Mouse (Mus musculus) neural tube, embryonic 13.5 days (tissue): ENCODE results near the gene Met. TPM values are rescaled to one million over a fixed set of nuclear protein-coding genes. Genes with fewer than 3 reads are reported as not detected.
A peak's percentile ranks its signal among the peaks of the same experiment; 100 is the strongest.

ENCODE experiments used
- ATAC-seq: fragments of 200-750 bp; cut with Nextera tagmentation; 2 replicates; pipeline ENCODE4 v1.8.0; 2017; ENCODE audit warnings: low read depth, mild to moderate bottlenecking, moderate TSS enrichment, moderate library complexity
- H3K27ac ChIP-seq: fragments of 300-500 bp; sonication (generic); replicated peaks from 2 replicates; pipeline ENCODE4 v1.5.1; 2015; ENCODE audit warnings: moderate library complexity, mild to moderate bottlenecking, inconsistent platforms
- H3K27me3 ChIP-seq: fragments of 300-500 bp; sonication (generic); 2 replicates; pipeline ENCODE4 v1.6.1; 2015; ENCODE audit warnings: mild to moderate bottlenecking, inconsistent platforms
- H3K36me3 ChIP-seq: fragments of 300-500 bp; sonication (generic); 2 replicates; pipeline ENCODE4 v1.6.1; 2015; ENCODE audit warnings: mild to moderate bottlenecking, inconsistent platforms
- H3K4me1 ChIP-seq: fragments of 300-500 bp; sonication (generic); replicated peaks from 2 replicates; pipeline ENCODE4 v1.6.1; 2015; ENCODE audit warnings: inconsistent platforms
- H3K4me2 ChIP-seq: fragments of 300-500 bp; sonication (generic); 2 replicates; pipeline ENCODE4 v1.6.1; 2015; ENCODE audit warnings: inconsistent platforms, mild to moderate bottlenecking, moderate library complexity
- H3K4me3 ChIP-seq: fragments of 300-500 bp; sonication (generic); 2 replicates; pipeline ENCODE4 v1.5.1; 2015; ENCODE audit warnings: mild to moderate bottlenecking, inconsistent platforms
- H3K9ac ChIP-seq: fragments of 300-500 bp; sonication (generic); 2 replicates; pipeline ENCODE4 v1.6.1; 2015; ENCODE audit warnings: moderate library complexity, mild to moderate bottlenecking, inconsistent platforms
- H3K9me3 ChIP-seq: fragments of 300-500 bp; sonication (generic); 2 replicates; pipeline ENCODE4 v1.6.1; 2016; ENCODE audit warnings: inconsistent platforms
- WGBS: fragments of 180-500 bp; shearing (Covaris S2); methylation state at CpG from one replicate; pipeline ENCODE4 v1.1.7; 2015; 5-methylcytosine and 5-hydroxymethylcytosine counted together
- polyA plus RNA-seq: library from polyadenylated mRNA; unstranded; fragments of >200 nt; fragmentation: Nextera tagmentation; extraction: Ambion mirVana; gene quantifications from 2 replicates; pipeline ENCODE4 v1.2.1, GENCODE M21; 2015

Met gene
- 3.7 and 4.0 TPM in 2 replicates for polyA plus RNA-seq

- peak within 1 kb of the TSS; percentile 71 for H3K9ac ChIP-seq
- no peaks in the 10 kb centered on the region for H3K36me3 ChIP-seq
- H3K9me3 ChIP-seq = no peaks in the 10 kb centered on the region
- 0 out of 2 replicates have a peak within 1 kb of the TSS, but pooled peaks have one; percentile 30 for H3K27ac ChIP-seq
- WGBS = under 1% methylated on average over 75 of the region's 78 CpGs
- H3K4me1 ChIP-seq = peaks cover 20% of the 10 kb centered on the region
- H3K4me3 ChIP-seq = peak within 1 kb of the TSS; percentile 65
- peak; percentile 72 for ATAC-seq
- H3K4me2 ChIP-seq = peak within 1 kb of the TSS; percentile 98
- H3K27me3 ChIP-seq = peaks cover 54% of the 10 kb centered on the region
Observed at GRCm38 (mm10) chr6:17463434-17464280, at the start of gene Met. Gene Met, plus strand, starts transcription at chr6:17463800.

GRCm38 (mm10) chr6:17418226-17418625, 45.4 kb upstream of the Met start:
- H3K9ac ChIP-seq = no peak overlapping the region
- 79% methylated on average over 7 of the region's 7 CpGs for WGBS

GRCm38 (mm10) chr6:17422432-17422831, 41.2 kb upstream of the Met start:
- H3K4me3 ChIP-seq = no peak overlapping the region
- 72% methylated on average over 1 of the region's 1 CpGs for WGBS
- no peak for ATAC-seq

More at GRCm38 (mm10) chr6:17418226-17418625, 45.4 kb upstream of the Met start:
- Histone ChIP-seq H3K4me2 (no peak overlapping the region), H3K27ac (no peak overlapping the region), H3K9me3 (no peaks in the 10 kb centered on the region), H3K27me3 (no peaks in the 10 kb centered on the region), H3K4me3 (no peak overlapping the region), H3K36me3 (no peaks in the 10 kb centered on the region), H3K4me1 (no peaks in the 10 kb centered on the region)
- no peak for ATAC-seq

DNA sequence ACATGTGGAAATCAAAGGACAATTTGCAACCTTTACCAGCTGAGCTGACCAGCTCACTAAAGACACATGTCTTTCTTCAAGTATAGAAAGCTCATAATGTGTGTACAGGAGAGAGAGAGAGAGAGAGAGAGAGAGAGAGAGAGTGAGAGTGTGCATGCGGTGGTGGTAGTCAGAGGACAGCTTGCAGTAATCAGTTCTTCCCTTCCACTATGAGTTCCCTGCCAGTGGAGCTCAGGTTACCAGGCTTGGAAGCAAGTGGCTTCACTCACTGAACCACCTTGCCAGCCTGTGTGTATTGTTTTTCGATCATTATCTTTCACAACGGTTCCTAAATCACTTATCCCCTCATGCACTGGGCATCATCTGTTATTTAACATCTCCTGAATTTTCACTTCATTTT, 34.6 kb upstream of the Met start:
- H3K27ac ChIP-seq = no peak overlapping the region
- 74% methylated on average over 3 of the region's 3 CpGs for WGBS
- no peaks in the 10 kb centered on the region for H3K4me1 ChIP-seq
- H3K4me3 ChIP-seq = no peak overlapping the region
- no peak for ATAC-seq
- no peak overlapping the region for H3K9ac ChIP-seq
- H3K9me3 ChIP-seq = no peaks in the 10 kb centered on the region
- H3K4me2 ChIP-seq = no peak overlapping the region
- no peaks in the 10 kb centered on the region for H3K27me3 ChIP-seq
- no peaks in the 10 kb centered on the region for H3K36me3 ChIP-seq

More at GRCm38 (mm10) chr6:17422432-17422831, 41.2 kb upstream of the Met start:
- no peak overlapping the region for H3K4me2 ChIP-seq
- no peak overlapping the region for H3K27ac ChIP-seq
- no peaks in the 10 kb centered on the region for H3K36me3 ChIP-seq
- no peaks in the 10 kb centered on the region for H3K27me3 ChIP-seq
- no peaks in the 10 kb centered on the region for H3K4me1 ChIP-seq
- H3K9ac ChIP-seq = no peak overlapping the region
- H3K9me3 ChIP-seq = no peaks in the 10 kb centered on the region

DNA sequence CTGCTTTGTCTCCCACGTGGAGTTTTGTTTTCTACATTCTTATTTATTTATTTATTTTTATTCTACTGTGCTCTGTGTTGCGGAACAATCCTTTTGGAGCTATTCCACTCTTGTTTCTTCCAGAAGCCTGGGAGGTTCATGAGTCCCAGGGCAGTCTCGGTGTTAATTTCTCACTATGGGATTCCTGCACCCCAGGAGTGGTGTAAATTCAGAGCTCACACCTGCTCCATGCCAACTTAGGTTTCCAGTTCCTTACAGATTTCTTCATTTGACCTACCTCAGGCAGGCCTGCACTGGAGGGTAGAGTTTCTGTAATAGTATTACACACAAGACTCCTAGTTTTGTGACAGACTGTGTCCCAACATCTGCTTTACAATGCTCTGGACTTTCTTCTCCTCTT, 34.0 kb upstream of the Met start:
- no peak for ATAC-seq
- 66% methylated on average over 3 of the region's 3 CpGs for WGBS
- Histone ChIP-seq H3K4me2 (no peak overlapping the region), H3K36me3 (no peaks in the 10 kb centered on the region), H3K9ac (no peak overlapping the region), H3K27ac (no peak overlapping the region), H3K9me3 (no peaks in the 10 kb centered on the region), H3K4me1 (no peaks in the 10 kb centered on the region), H3K4me3 (no peak overlapping the region), H3K27me3 (no peaks in the 10 kb centered on the region)

DNA sequence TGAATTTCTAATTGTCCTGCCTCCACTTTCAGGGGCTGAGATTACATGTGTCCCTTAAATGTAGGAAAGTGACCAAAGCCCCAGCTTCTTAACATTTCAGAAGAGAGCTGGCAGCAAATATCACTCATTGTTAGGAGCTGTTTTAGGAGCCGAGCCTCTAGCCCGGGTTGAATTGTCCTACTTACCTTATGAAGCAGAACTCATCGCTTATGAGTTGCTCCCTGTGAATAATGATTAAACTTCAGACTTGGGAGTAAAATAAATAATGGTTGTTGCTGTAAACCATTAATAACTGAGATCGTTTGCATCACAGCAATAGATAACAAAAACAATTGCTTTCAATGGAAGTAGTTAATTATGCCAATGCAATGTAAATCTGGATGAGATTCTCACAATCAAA, 20.3 kb upstream of the Met start:
- H3K27ac ChIP-seq = no peak overlapping the region
- H3K4me1 ChIP-seq = 0 out of 2 replicates have a peak, but pooled peaks cover 7% of the 10 kb centered on the region
- H3K4me3 ChIP-seq = no peak overlapping the region
- H3K9ac ChIP-seq = no peak overlapping the region
- H3K9me3 ChIP-seq = no peaks in the 10 kb centered on the region
- 83% methylated on average over 4 of the region's 4 CpGs for WGBS
- no peak overlapping the region for H3K4me2 ChIP-seq
- ATAC-seq = no peak
- no peaks in the 10 kb centered on the region for H3K36me3 ChIP-seq
- H3K27me3 ChIP-seq = no peaks in the 10 kb centered on the region; the same call in 1 of the 2 replicates

DNA sequence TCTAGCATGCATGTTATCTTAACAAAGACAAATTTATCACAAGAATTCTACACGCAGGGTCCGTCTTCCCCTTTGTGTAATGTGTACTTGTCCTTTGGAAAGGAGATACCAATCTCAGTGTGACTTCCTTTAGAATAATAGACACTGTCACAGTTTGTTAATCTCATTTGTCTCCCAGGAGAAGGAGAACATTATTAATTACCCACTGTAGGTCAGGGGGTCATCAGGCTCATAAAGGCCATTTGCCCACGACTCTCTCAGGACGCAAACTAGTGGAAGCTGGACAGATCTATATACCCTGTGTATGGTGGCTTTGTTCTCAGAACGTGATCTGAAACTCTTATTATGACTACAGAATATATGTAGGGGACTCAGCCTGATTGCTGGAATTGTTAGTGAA, 12.3 kb upstream of the Met start:
- no peak for ATAC-seq
- H3K4me2 ChIP-seq = no peak overlapping the region

GRCm38 (mm10) chr6:17455116-17455515, 8.5 kb upstream of the Met start:
- no peak overlapping the region for H3K9ac ChIP-seq
- ATAC-seq = no peak
- WGBS = 88% methylated on average over 1 of the region's 1 CpGs

More for the DNA sequence above, 12.3 kb upstream of the Met start:
- no peak overlapping the region for H3K27ac ChIP-seq
- 3% methylated on average over 5 of the region's 5 CpGs for WGBS
- H3K9me3 ChIP-seq = no peaks in the 10 kb centered on the region
- H3K9ac ChIP-seq = no peak overlapping the region
- no peaks in the 10 kb centered on the region for H3K36me3 ChIP-seq
- no peaks in the 10 kb centered on the region; the same call in 1 of the 2 replicates for H3K27me3 ChIP-seq
- no peak overlapping the region for H3K4me3 ChIP-seq
- no peaks in the 10 kb centered on the region for H3K4me1 ChIP-seq

DNA sequence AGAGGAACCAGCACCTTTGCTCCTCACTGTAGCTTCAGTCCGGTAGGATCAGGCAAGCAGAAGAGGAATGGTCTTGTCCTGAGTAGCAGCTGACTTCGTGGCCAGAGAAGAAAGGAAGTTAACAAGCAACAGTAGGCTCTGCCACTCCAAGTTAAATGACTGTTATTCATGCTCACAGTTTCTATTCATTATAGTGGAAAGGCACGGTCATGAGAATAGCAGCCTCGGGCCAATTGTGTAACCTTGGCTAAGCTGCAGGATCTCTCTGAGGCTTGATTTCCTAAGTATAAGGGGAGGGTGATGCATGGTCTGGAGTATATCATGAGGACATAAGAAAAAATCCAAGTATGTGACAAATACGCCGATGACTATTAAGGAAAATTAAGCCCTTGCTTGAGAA, 4.0 kb upstream of the Met start:
- no peak overlapping the region for H3K27ac ChIP-seq

More at GRCm38 (mm10) chr6:17455116-17455515, 8.5 kb upstream of the Met start:
- H3K9me3 ChIP-seq = no peaks in the 10 kb centered on the region
- no peak overlapping the region for H3K4me2 ChIP-seq
- no peaks in the 10 kb centered on the region for H3K27me3 ChIP-seq
- no peaks in the 10 kb centered on the region for H3K36me3 ChIP-seq
- no peaks in the 10 kb centered on the region for H3K4me1 ChIP-seq
- no peak overlapping the region for H3K27ac ChIP-seq
- H3K4me3 ChIP-seq = no peak overlapping the region

GRCm38 (mm10) chr6:17461435-17461834, 2.2 kb upstream of the Met start:
- H3K27ac ChIP-seq = no peak overlapping the region
- H3K4me2 ChIP-seq = no peak overlapping the region
- 81% methylated on average over 7 of the region's 7 CpGs for WGBS
- peaks cover 20% of the 10 kb centered on the region for H3K4me1 ChIP-seq
- no peak for ATAC-seq
- H3K4me3 ChIP-seq = no peak overlapping the region
- no peak overlapping the region for H3K9ac ChIP-seq
- H3K9me3 ChIP-seq = no peaks in the 10 kb centered on the region
- no peaks in the 10 kb centered on the region for H3K36me3 ChIP-seq
- H3K27me3 ChIP-seq = peaks cover 49% of the 10 kb centered on the region

More for the DNA sequence above, 4.0 kb upstream of the Met start:
- WGBS = 32% methylated on average over 6 of the region's 6 CpGs
- no peak for ATAC-seq
- no peak overlapping the region for H3K9ac ChIP-seq
- peaks cover 10% of the 10 kb centered on the region for H3K4me1 ChIP-seq
- no peak overlapping the region for H3K4me3 ChIP-seq
- H3K27me3 ChIP-seq = peaks cover 36% of the 10 kb centered on the region
- no peak overlapping the region for H3K4me2 ChIP-seq
- no peaks in the 10 kb centered on the region for H3K9me3 ChIP-seq
- no peaks in the 10 kb centered on the region for H3K36me3 ChIP-seq

DNA sequence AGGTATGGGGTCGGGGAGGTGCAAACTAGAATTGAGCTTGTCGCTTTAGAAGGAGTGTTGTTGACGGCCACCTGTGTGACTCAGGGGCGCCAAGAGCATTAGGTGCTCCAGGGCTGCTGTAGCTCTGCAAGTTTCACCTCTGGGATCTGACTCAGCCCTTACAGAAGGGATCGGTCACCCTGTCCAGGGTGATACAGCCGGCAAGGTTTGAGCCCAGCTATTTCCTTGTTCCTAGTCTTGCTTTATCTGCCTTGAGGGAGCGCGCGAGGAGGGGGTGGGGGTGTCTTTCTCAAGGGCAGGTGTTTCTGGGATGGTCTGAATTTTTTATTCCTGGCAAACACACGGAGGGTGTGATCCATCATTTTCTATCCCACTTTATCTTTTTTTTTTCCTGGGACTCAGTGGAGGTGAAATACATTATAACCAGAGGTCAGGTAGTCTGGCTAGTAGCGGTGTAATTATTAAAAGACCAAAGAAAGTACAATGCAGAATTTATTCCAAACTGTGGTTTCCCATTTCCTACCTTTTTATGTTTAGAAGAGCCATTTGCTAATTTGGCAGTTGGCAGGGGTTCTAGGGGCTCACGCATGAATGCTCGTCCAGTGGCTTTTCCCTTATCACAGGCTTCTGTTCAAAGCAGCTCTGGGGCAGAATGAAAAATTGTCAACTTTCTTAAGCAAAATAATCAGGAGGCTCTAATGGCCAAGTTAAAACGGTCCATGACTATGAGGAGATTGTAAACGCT, 853 bp downstream of the Met start:
- Histone ChIP-seq H3K36me3 (no peaks in the 10 kb centered on the region), H3K9ac (peak overlapping the region; percentile 71), H3K4me2 (peak overlapping the region; percentile 98), H3K4me3 (peak overlapping the region; percentile 65), H3K9me3 (no peaks in the 10 kb centered on the region), H3K4me1 (peaks cover 20% of the 10 kb centered on the region), H3K27ac (0 out of 2 replicates have a peak overlapping the region, but pooled peaks have one; percentile 30), H3K27me3 (peaks cover 54% of the 10 kb centered on the region)
- WGBS = 5% methylated on average over 15 of the region's 15 CpGs
- peak; percentile 68 for ATAC-seq

DNA sequence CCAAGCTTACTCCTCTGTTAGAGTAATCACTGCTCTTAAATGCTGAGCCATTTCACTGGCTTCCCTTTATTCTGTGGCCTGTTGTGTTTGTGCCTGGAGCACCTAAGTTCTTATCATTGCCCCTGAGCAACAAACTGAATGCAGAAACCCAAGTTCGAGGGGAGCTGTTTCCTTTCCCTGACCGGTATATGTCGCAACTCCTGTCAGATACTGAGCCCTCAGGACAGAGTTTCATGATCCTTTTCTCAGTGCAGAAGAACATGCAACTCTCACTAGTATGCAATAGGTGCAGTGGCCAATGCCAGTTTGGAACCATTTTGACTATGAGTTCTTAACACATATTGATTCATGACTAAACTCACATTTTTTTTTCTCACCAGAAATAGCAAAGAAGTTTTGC, 2.9 kb downstream of the Met start:
- H3K4me2 ChIP-seq = 0 out of 2 replicates have a peak overlapping the region, but pooled peaks have one; percentile 13
- WGBS = 94% methylated on average over 3 of the region's 3 CpGs

More for the DNA sequence above, 2.9 kb downstream of the Met start:
- Histone ChIP-seq H3K27me3 (peaks cover 43% of the 10 kb centered on the region), H3K4me1 (peaks cover 20% of the 10 kb centered on the region), H3K4me3 (no peak overlapping the region), H3K9me3 (no peaks in the 10 kb centered on the region), H3K36me3 (no peaks in the 10 kb centered on the region), H3K9ac (no peak overlapping the region), H3K27ac (no peak overlapping the region)
- no peak for ATAC-seq
